Mouse (Mus musculus): ENCODE measurements around the gene Pdzd9. TPM values are rescaled to one million over a fixed set of nuclear protein-coding genes. Genes with fewer than 3 reads are reported as not detected.

Pdzd9 gene
- total RNA-seq, 2 experiments from 2014 or later: not detected

DNA sequence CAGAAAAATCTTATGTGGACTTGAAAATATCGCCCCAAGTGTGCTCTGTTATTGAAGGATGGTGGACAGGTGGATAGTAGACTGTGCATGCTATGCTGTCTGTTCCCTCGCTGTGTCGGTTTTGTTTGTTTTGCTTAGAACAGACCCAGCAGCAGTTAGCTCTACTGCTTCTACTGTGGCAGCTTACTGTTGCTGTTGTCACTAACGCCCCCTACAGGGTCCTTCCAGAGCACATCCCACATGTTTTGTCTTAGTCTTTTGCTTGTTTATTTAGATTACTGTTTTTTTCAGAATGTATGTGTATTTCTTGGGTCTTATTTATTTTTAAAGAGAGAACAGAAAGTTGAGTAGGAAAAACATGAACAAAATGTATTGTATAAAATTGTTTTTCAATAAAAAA lies 26.9 kb downstream of the Pdzd9 start:
- no peak for ATAC-seq (ENCODE audit: poor library complexity, severe bottlenecking)

DNA sequence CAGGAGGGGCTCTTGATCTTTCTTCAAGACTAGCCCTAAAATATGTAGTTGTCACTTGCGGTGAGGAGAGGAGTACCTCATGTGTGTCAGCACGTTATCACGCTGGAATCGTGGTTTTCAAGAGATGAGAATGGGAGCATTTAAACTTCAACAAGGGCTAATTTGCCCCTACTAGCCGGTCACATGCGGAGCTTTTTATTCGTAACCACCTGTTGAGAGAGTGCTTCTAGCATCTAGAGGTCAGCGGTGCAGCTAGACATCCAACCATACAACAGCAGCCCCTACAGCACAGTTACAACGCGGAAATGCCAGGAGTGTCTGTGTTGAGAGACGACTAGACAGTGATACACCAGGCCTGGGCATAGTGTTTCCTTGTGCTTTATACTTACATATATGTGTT lies 34.3 kb downstream of the Pdzd9 start:
- ATAC-seq (ENCODE audit: poor library complexity, severe bottlenecking): 0 out of 2 replicates have a peak, but pooled peaks have one; percentile 19

- peak; percentile 59 for ATAC-seq (ENCODE audit: poor library complexity, severe bottlenecking)
Observed at GRCm38 (mm10) chr7:120635362-120635781, 34.8 kb downstream of the Pdzd9 start.

DNA sequence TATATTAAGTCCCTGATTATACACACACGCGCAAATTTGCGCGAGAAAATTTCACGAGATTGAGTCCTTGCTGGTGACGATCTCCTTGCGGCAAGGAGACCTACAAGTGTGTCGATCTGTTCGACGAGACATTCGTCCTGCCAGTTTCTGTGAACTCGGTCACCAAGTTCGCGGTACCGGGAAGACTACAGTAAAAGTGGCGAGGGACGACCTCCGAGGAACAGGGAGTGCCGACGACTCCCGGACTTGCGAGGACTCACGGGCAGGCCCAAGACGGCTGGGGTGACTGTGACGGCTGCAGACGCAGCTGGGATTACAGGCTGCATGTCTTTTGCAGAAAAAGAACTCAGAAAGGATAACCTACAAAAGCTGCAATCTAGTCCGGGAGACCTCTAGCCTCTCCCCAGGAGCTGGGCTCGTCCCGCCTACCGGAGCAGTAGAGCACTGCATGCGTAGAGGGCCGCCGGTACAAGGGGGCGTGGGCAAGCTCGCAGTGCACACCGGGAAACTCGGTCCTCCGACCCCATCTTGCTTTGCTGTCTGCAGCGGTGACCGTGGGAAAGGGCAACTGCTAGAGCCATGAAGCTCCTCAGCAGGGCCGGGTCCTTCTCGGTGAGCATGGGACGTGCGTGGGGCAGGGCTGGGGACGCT lies 35.3 kb downstream of the Pdzd9 start, which contains the start of gene Uqcrc2:
Gene Uqcrc2, plus strand, starts transcription at position 466 of the 651 bp plus-strand sequence.
- ATAC-seq (ENCODE audit: poor library complexity, severe bottlenecking): peak; percentile 95

GRCm38 (mm10) chr7:120634301-120634700 lies 35.8 kb downstream of the Pdzd9 start:
- ATAC-seq (ENCODE audit: poor library complexity, severe bottlenecking): no peak

DNA sequence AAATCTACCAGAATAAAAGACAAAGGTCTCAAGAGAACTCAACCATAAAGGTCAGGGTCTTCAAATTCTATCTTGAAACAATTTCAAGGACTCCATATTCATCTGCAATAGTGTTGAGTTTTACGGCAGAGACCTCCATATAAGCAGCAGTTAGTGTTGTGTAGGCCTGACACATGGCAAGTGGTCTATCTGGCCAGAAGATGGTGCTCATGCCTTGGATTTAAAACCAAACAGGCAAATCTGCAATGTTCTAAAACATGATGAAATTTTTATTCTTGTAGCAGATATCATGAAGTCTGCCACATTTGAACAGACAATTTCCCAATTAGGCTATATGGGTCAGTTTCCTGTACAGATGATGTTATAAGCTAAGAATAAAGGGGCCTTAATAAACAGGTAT lies 37.6 kb downstream of the Pdzd9 start:
- ATAC-seq (ENCODE audit: poor library complexity, severe bottlenecking): no peak

DNA sequence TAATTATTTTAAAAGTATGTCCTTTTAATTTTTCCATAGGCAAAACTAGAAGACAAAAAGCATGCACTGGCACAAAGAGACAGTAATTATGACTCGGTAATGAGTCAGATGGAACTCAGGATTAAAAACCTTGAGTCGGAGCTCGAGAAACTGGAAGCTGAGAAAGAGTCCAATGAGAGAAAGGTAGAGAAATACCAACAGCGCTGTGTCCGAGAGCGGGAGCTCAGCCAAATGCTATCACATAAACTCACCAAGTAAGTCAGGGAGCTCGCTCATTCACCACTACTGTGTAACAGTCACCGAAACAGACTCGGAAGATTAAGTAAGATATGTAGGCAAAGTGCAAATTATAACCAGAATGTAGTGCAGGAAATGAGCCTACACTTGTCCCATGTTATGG lies 49.3 kb downstream of the Pdzd9 start:
- ATAC-seq (ENCODE audit: poor library complexity, severe bottlenecking): no peak

GRCm38 (mm10) chr7:120620075-120620771 lies 49.9 kb downstream of the Pdzd9 start:
- no peak for ATAC-seq (ENCODE audit: poor library complexity, severe bottlenecking)

Other genes with a start within 250 kb of the Pdzd9 start
- 143 and 172 TPM in 2 replicates for gene Uqcrc2, start 35.2 kb downstream of the Pdzd9 start, total RNA-seq (2015)
- 115 and 116 TPM in 2 replicates for gene Uqcrc2, start 35.2 kb downstream of the Pdzd9 start, total RNA-seq (2017)
- 19.6 and 21.1 TPM in 2 replicates for gene Mosmo, start 7.3 kb upstream of the Pdzd9 start, total RNA-seq (2015)
- gene Mosmo, start 7.3 kb upstream of the Pdzd9 start, total RNA-seq (2017): 8.0 and 11.6 TPM in 2 replicates
- gene Vwa3a, start 69.0 kb upstream of the Pdzd9 start, total RNA-seq (2015): 0.11 TPM in 1 of 2 replicates, not detected in the other
- gene Vwa3a, start 69.0 kb upstream of the Pdzd9 start, total RNA-seq (2017): not detected in 2 replicates
- not detected in 2 replicates for gene Gm5737, start 142.0 kb upstream of the Pdzd9 start, total RNA-seq (2015)
- gene Gm5737, start 142.0 kb upstream of the Pdzd9 start, total RNA-seq (2017): not detected in 2 replicates
- gene Eef2k, start 172.5 kb upstream of the Pdzd9 start, total RNA-seq (2015): 7.5 and 11.1 TPM in 2 replicates
- 23.5 and 26.1 TPM in 2 replicates for gene Eef2k, start 172.5 kb upstream of the Pdzd9 start, total RNA-seq (2017)
- 4.6 and 5.3 TPM in 2 replicates for gene Polr3e, start 247.4 kb upstream of the Pdzd9 start, total RNA-seq (2015)
- 9.8 and 11.6 TPM in 2 replicates for gene Polr3e, start 247.4 kb upstream of the Pdzd9 start, total RNA-seq (2017)

Measured in megakaryocyte, adult 5-6 weeks (primary cell).